Mouse (Mus musculus) MEL (cell line): ENCODE measurements around the gene Lsmem1. TPM values are rescaled to one million over a fixed set of nuclear protein-coding genes. Genes with fewer than 3 reads are reported as not detected.

Experiments
- DNase-seq: peaks from one replicate; pipeline ENCODE4 v3.0.0; 2011; ENCODE audit warnings: low read depth, low spot score
- H3K27ac ChIP-seq: 2 replicates; pipeline ENCODE4 v1.5.1; 2012; ENCODE audit warnings: low read depth, mild to moderate bottlenecking, control low read depth, low read length, moderate library complexity; ENCODE audit not compliant: control insufficient read depth
- H3K27me3 ChIP-seq, 2 experiments: fragments of 150-350 bp in 1 of 2; sonication (generic) in 1 of 2; 2 replicates each; pipeline ENCODE4 v1.6.1; 2012; ENCODE audit warnings: low read length in 2 of 2, mild to moderate bottlenecking in 2 of 2, improper control_type of control experiment in 1 of 2, moderate library complexity in 1 of 2; ENCODE audit not compliant: insufficient read depth in 2 of 2, control insufficient read depth in 1 of 2
- H3K36me3 ChIP-seq, 2 experiments: 2 replicates each; pipeline ENCODE4 v1.6.1; 2012 to 2014; ENCODE audit warnings: low read length in 2 of 2, improper control_type of control experiment in 1 of 2, inconsistent platforms in 1 of 2, mild to moderate bottlenecking in 1 of 2; ENCODE audit not compliant: insufficient read depth in 2 of 2, control insufficient read depth in 1 of 2
- H3K4me1 ChIP-seq, 2 experiments: fragments of 150-350 bp in 1 of 2; sonication (generic) in 1 of 2; 2 replicates each; pipeline ENCODE4 v1.6.1; 2012; ENCODE audit warnings: low read length in 2 of 2, improper control_type of control experiment in 1 of 2, mild to moderate bottlenecking in 1 of 2; ENCODE audit not compliant: insufficient read depth in 2 of 2, control insufficient read depth in 1 of 2
- H3K4me3 ChIP-seq, 2 experiments: fragments of 150-350 bp in 1 of 2; sonication (generic) in 1 of 2; 2 replicates each; pipeline ENCODE4 v1.5.1; 2012; ENCODE audit warnings: low read depth in 2 of 2, low read length in 2 of 2, mild to moderate bottlenecking in 2 of 2, moderate library complexity in 2 of 2, control low read depth in 1 of 2, improper control_type of control experiment in 1 of 2; ENCODE audit not compliant: control insufficient read depth in 1 of 2, insufficient read depth in 1 of 2
- H3K79me2 ChIP-seq: 2 replicates; pipeline ENCODE4 v1.6.1; 2012; ENCODE audit warnings: mild to moderate bottlenecking, low read length, moderate library complexity; ENCODE audit not compliant: control insufficient read depth, poor library complexity, insufficient read depth
- H3K9ac ChIP-seq: 2 replicates; pipeline ENCODE4 v1.6.1; 2012; ENCODE audit warnings: low read depth, mild to moderate bottlenecking, control low read depth, low read length, moderate library complexity; ENCODE audit not compliant: control insufficient read depth, poor library complexity, severe bottlenecking
- H3K9me3 ChIP-seq: fragments of 150-350 bp; sonication (generic); replicated peaks from 2 replicates; pipeline ENCODE4 v1.6.1; 2012; ENCODE audit warnings: mild to moderate bottlenecking, low read length, improper control_type of control experiment, moderate library complexity; ENCODE audit not compliant: insufficient read depth
- BHLHE40 ChIP-seq: IDR thresholded peaks from 2 replicates; pipeline ENCODE4 v1.6.1; 2012; ENCODE audit warnings: low read depth, mild to moderate bottlenecking, inconsistent platforms, low read length, improper control_type of control experiment, borderline replicate concordance
- E2F4 ChIP-seq: IDR thresholded peaks from 2 replicates; pipeline ENCODE4 v1.6.1; 2011; ENCODE audit warnings: low read depth, low read length, improper control_type of control experiment, borderline replicate concordance
- EP300 ChIP-seq, 2 experiments: IDR thresholded peaks; 2 replicates each; pipeline ENCODE4 v1.6.1; 2011; ENCODE audit warnings: improper control_type of control experiment in 2 of 2, low read length in 2 of 2, low read depth in 1 of 2, mild to moderate bottlenecking in 1 of 2
- GABPA ChIP-seq: IDR thresholded peaks from 2 replicates; pipeline ENCODE4 v1.6.1; 2012; ENCODE audit warnings: low read depth, mild to moderate bottlenecking, inconsistent platforms, low read length, improper control_type of control experiment, moderate library complexity
- GATA1 ChIP-seq: IDR thresholded peaks from 2 replicates; pipeline ENCODE4 v1.6.1; 2011; ENCODE audit warnings: low read depth, low read length, improper control_type of control experiment
- JUND ChIP-seq: IDR thresholded peaks from 2 replicates; pipeline ENCODE4 v1.6.1; 2011; ENCODE audit warnings: low read depth, mild to moderate bottlenecking, improper control_type of control experiment, low read length
- KAT2A ChIP-seq: conservative IDR thresholded peaks from 2 replicates; pipeline ENCODE4 v1.6.1; 2012; ENCODE audit warnings: low read depth, low read length, improper control_type of control experiment, inconsistent platforms
- MAFK ChIP-seq: IDR thresholded peaks from 2 replicates; pipeline ENCODE4 v1.6.1; 2011; ENCODE audit warnings: low read depth, mild to moderate bottlenecking, low read length, improper control_type of control experiment, borderline replicate concordance
- MYC ChIP-seq: IDR thresholded peaks from 2 replicates; pipeline ENCODE4 v1.6.1; 2011; ENCODE audit warnings: low read depth, mild to moderate bottlenecking, low read length, improper control_type of control experiment, moderate library complexity
- NELFE ChIP-seq: IDR thresholded peaks from 2 replicates; pipeline ENCODE4 v1.6.1; 2011; ENCODE audit warnings: low read depth, low read length, improper control_type of control experiment
- NRF1 ChIP-seq: IDR thresholded peaks from 2 replicates; pipeline ENCODE4 v1.6.1; 2014; ENCODE audit warnings: low read depth, mild to moderate bottlenecking, inconsistent platforms, low read length, improper control_type of control experiment, moderate library complexity; ENCODE audit not compliant: poor library complexity, insufficient read depth, severe bottlenecking
- RAD21 ChIP-seq: IDR thresholded peaks from 2 replicates; pipeline ENCODE4 v1.6.1; 2011; ENCODE audit warnings: mild to moderate bottlenecking, low read depth, low read length, improper control_type of control experiment
- RCOR1 ChIP-seq: IDR thresholded peaks from 2 replicates; pipeline ENCODE4 v1.6.1; 2012; ENCODE audit warnings: low read depth, mild to moderate bottlenecking, inconsistent platforms, low read length, improper control_type of control experiment
- SIN3A ChIP-seq: IDR thresholded peaks from 2 replicates; pipeline ENCODE4 v1.6.1; 2012; ENCODE audit warnings: low read length, improper control_type of control experiment, inconsistent platforms
- TAL1 ChIP-seq: IDR thresholded peaks from 2 replicates; pipeline ENCODE4 v1.6.1; 2012; ENCODE audit warnings: mild to moderate bottlenecking, inconsistent platforms, low read length, moderate library complexity, mixed read lengths
- TBP ChIP-seq: IDR thresholded peaks from 2 replicates; pipeline ENCODE4 v1.8.0; 2011; ENCODE audit warnings: low read depth, low read length, improper control_type of control experiment
- TCF12 ChIP-seq: IDR thresholded peaks from 2 replicates; pipeline ENCODE4 v1.6.1; 2014; ENCODE audit warnings: low read depth, mild to moderate bottlenecking, inconsistent platforms, low read length, improper control_type of control experiment, moderate library complexity
- UBTF ChIP-seq: IDR thresholded peaks from 2 replicates; pipeline ENCODE4 v1.6.1; 2012; ENCODE audit warnings: low read depth, mild to moderate bottlenecking, inconsistent platforms, low read length, improper control_type of control experiment, moderate library complexity, borderline replicate concordance; ENCODE audit not compliant: insufficient read depth
- USF1 ChIP-seq: IDR thresholded peaks from 2 replicates; pipeline ENCODE4 v1.6.1; 2014; ENCODE audit warnings: low read depth, mild to moderate bottlenecking, inconsistent platforms, low read length, improper control_type of control experiment, moderate library complexity
- USF2 ChIP-seq, 2 experiments: IDR thresholded peaks; 2 replicates each; pipeline ENCODE4 v1.6.1; 2011 to 2012; ENCODE audit warnings: improper control_type of control experiment in 2 of 2, low read length in 2 of 2, borderline replicate concordance in 1 of 2, inconsistent platforms in 1 of 2, low read depth in 1 of 2, mild to moderate bottlenecking in 1 of 2; ENCODE audit not compliant: insufficient read depth in 1 of 2
- polyA plus RNA-seq, 2 experiments: library from polyadenylated mRNA; stranded (reverse) in 1 of 2; unstranded in 1 of 2; fragments of >175 nt in 1 of 2; fragments of >200 nt in 1 of 2; gene quantifications; 2 replicates each; pipeline versions ENCODE4 v1.2.1 to v1.2.4; 2012; ENCODE audit warnings: low replicate concordance in 2 of 2, low read depth in 1 of 2; ENCODE audit not compliant: insufficient read length in 2 of 2, insufficient read depth in 1 of 2, missing spikeins in 1 of 2
- total RNA-seq: library from RNA; depleted of rRNA; stranded (reverse); fragments of 300-350 nt; gene quantifications from 2 replicates; pipeline ENCODE4 v1.2.3, GENCODE M21; 2012

Lsmem1 gene
- total and polyA plus RNA-seq, 3 experiments, result 0.14 TPM; not detected in 2

- TF ChIP-seq BHLHE40 (no peak), NRF1 (no peak), MAFK (no peak), USF1 (no peak), TAL1 (no peak), MYC (no peak), SIN3A (no peak), RCOR1 (no peak), NELFE (no peak), GATA1 (no peak)
- no peak for DNase-seq
- Histone ChIP-seq H3K79me2 (no peaks in the 10 kb centered on the region), H3K27me3 (no peaks in the 10 kb centered on the region), H3K9me3 (no peaks in the 10 kb centered on the region), H3K36me3 (peaks cover 2 to 5% of the 10 kb centered on the region in 2 experiments), H3K4me1 (no peaks in the 10 kb centered on the region), H3K4me3 (no peak overlapping the region), H3K9ac (no peak overlapping the region), H3K27ac (no peak overlapping the region)
Observed at GRCm38 (mm10) chr12:40198019-40198418, 1.3 kb downstream of the Lsmem1 start.

DNA sequence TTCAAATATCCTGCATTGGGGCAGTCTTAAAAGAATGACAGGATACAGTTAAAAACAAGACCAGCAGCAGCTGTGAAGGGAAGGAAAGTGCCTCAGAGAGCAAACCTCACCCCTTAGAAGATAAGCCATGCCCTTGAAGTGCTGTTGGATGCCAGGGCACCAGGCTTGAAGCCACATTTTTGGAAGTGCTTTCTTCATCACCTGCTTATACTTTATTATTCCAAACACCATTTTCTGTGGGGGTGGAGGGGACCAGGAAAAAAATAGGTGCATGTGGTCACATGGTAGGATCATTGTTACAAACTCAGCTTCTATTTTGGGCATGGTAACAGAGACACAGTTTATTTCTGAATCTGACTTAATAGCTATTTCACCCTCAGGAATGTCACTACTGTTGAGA, 1.8 kb downstream of the Lsmem1 start:
- Histone ChIP-seq H3K9me3 (no peaks in the 10 kb centered on the region), H3K27ac (no peak overlapping the region), H3K9ac (no peak overlapping the region), H3K79me2 (no peaks in the 10 kb centered on the region), H3K4me1 (no peaks in the 10 kb centered on the region), H3K4me3 (no peak overlapping the region), H3K36me3 (peaks cover 2 to 4% of the 10 kb centered on the region in 2 experiments), H3K27me3 (no peaks in the 10 kb centered on the region)
- TF ChIP-seq BHLHE40 (no peak), EP300 (IDR thresholded peaks at IDR 0.05; ENCODE audit: low read depth in 1 of 2, low read length in 2 of 2) (no peak), UBTF (no peak), RAD21 (no peak), TBP (no peak), GABPA (no peak), NELFE (no peak), KAT2A (no peak), USF2 (IDR thresholded peaks at IDR 0.05; ENCODE audit: borderline replicate concordance in 1 of 2, insufficient read depth in 1 of 2, low read depth in 1 of 2, low read length in 2 of 2) (no peak), MYC (no peak), GATA1 (no peak), E2F4 (no peak), TCF12 (no peak), JUND (no peak), SIN3A (no peak)
- DNase-seq, result no peak
